Mouse (Mus musculus): Measurements from ENCODE around the gene Trim16.

DNA sequence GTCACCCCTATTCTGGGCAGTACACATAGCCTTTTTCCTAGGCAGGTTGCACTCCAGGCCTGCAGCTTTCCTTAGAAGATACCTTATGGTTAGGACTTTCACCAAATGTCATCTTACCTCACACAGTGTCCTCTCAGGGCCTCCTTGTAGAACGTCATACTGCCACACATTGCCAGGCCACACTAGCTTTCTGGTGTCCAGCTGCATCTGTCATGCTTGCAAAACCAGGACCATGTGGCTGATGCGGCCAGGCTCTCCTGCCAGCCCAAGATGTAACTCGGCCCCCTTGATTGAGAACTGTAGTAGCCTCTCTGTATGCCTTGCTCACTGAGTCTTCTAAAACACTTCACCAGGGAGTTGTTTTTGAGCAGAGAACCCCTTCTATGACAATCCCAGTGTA is 7.9 kb downstream of the Trim16 start:
- TF ChIP-seq GATA1 (IDR thresholded peaks at IDR 0.05; ENCODE audit: borderline replicate concordance, low read length): no peak
- no peak for TF ChIP-seq FLI1 (IDR thresholded peaks at IDR 0.05; ENCODE audit: low read length)
